Mouse (Mus musculus): Measurements from ENCODE around the gene Klkb1. TPM values are rescaled to one million over a fixed set of nuclear protein-coding genes. Genes with fewer than 3 reads are reported as not detected.
A peak's percentile ranks its signal among the peaks of the same experiment; 100 is the strongest.

The Klkb1 gene
- polyA plus RNA-seq, 1 experiment from 2014 or later = 0.02 TPM

GRCm38 (mm10) chr8:45267611-45268391 is 26.9 kb downstream of the Klkb1 start:
- no peaks in the 10 kb centered on the region for H3K36me3 ChIP-seq (ENCODE audit: control insufficient read depth, insufficient read depth, low read length)
- no peaks in the 10 kb centered on the region for H3K27me3 ChIP-seq (ENCODE audit: control insufficient read depth, insufficient read depth, low read length)
- H3K27ac ChIP-seq (replicated peaks) = no peak overlapping the region
- 52% methylated on average over 4 of the region's 4 CpGs for WGBS
- no peak overlapping the region for H3K4me2 ChIP-seq (replicated peaks; ENCODE audit: low read depth)
- no peak for ATAC-seq (ENCODE audit: low FRiP score, low TSS enrichment)
- TF ChIP-seq EP300 (optimal IDR thresholded peaks at IDR 0.05) (no peak), CTCF (IDR thresholded peaks at IDR 0.05; ENCODE audit: low read depth) (no peak)
- no peaks in the 10 kb centered on the region for H3K9me3 ChIP-seq (ENCODE audit: control insufficient read depth, low read length)
- no peak overlapping the region for H3K4me3 ChIP-seq (ENCODE audit: low read depth, low read length)
- no peak overlapping the region for H3K9ac ChIP-seq (ENCODE audit: low read length)
- DNase-seq (ENCODE audit: low spot score) = peak; percentile 25
- H3K4me1 ChIP-seq (replicated peaks; ENCODE audit: control insufficient read depth, insufficient read depth) = no peaks in the 10 kb centered on the region

DNA sequence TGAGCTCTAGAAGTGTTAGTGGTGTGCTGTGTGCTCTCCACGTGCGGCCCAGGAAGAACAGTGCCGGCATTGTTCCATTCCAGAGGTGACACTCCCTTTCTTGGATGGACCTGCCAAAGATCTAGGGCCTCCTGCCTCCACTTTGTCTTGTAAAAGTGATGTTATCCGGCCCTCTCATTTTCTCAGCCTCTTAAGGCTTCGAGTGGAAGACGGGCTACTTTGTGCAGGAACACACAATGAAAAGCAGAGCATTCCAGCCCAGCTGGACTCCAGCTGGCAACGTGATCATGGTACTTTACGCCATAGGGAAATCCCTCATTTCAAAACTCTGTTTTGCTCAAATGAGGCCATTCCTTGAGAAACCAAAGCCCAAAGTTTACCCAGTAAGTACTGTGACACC is 27.7 kb downstream of the Klkb1 start:
- Histone ChIP-seq H3K27ac (replicated peaks) (no peak overlapping the region), H3K4me1 (replicated peaks; ENCODE audit: control insufficient read depth, insufficient read depth) (no peaks in the 10 kb centered on the region), H3K27me3 (ENCODE audit: control insufficient read depth, insufficient read depth, low read length) (no peaks in the 10 kb centered on the region), H3K4me3 (ENCODE audit: low read depth, low read length) (no peak overlapping the region), H3K9me3 (ENCODE audit: control insufficient read depth, low read length) (no peaks in the 10 kb centered on the region), H3K9ac (ENCODE audit: low read length) (no peak overlapping the region), H3K4me2 (replicated peaks; ENCODE audit: low read depth) (no peak overlapping the region), H3K36me3 (ENCODE audit: control insufficient read depth, insufficient read depth, low read length) (no peaks in the 10 kb centered on the region)
- ATAC-seq (ENCODE audit: low FRiP score, low TSS enrichment) = no peak
- no peak for TF ChIP-seq CTCF (IDR thresholded peaks at IDR 0.05; ENCODE audit: low read depth)
- no peak for TF ChIP-seq EP300 (optimal IDR thresholded peaks at IDR 0.05)
- DNase-seq (ENCODE audit: low spot score) = no peak
- 35% methylated on average over 8 of the region's 8 CpGs for WGBS

DNA sequence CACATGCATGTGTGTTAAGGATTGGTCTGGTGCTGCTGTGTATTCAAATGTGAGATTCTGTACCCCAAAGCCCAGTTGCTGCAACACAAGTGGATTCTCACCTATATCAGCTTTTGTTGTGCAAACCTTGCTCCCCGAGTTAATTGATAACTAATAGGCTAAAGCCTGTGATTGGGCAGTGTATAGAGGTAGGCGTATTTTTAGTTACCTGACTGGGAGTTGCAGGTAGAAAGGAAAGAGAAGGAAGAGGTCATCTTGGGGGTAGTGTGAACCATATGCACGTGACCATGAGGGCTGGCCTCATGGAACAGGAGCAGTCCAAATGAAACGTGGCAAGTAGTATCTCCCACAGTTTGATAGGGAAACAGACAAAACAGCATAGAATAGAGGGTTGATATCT is 29.7 kb downstream of the Klkb1 start:
- Histone ChIP-seq H3K9ac (ENCODE audit: low read length) (no peak overlapping the region), H3K36me3 (ENCODE audit: control insufficient read depth, insufficient read depth, low read length) (no peaks in the 10 kb centered on the region), H3K27me3 (ENCODE audit: control insufficient read depth, insufficient read depth, low read length) (no peaks in the 10 kb centered on the region), H3K27ac (replicated peaks) (no peak overlapping the region), H3K9me3 (ENCODE audit: control insufficient read depth, low read length) (no peaks in the 10 kb centered on the region), H3K4me3 (ENCODE audit: low read depth, low read length) (no peak overlapping the region), H3K4me2 (replicated peaks; ENCODE audit: low read depth) (no peak overlapping the region), H3K4me1 (replicated peaks; ENCODE audit: control insufficient read depth, insufficient read depth) (no peaks in the 10 kb centered on the region)
- peak; percentile 41 for DNase-seq (ENCODE audit: low spot score)
- no peak for TF ChIP-seq CTCF (IDR thresholded peaks at IDR 0.05; ENCODE audit: low read depth)
- no peak for TF ChIP-seq EP300 (optimal IDR thresholded peaks at IDR 0.05)
- ATAC-seq (ENCODE audit: low FRiP score, low TSS enrichment) = peak; percentile 91
- WGBS = 70% methylated on average over 4 of the region's 4 CpGs

GRCm38 (mm10) chr8:45262851-45263250 is 31.8 kb downstream of the Klkb1 start:
- no peak for DNase-seq (ENCODE audit: low spot score)
- Histone ChIP-seq H3K9me3 (ENCODE audit: control insufficient read depth, low read length) (no peaks in the 10 kb centered on the region), H3K4me2 (replicated peaks; ENCODE audit: low read depth) (no peak overlapping the region), H3K4me1 (replicated peaks; ENCODE audit: control insufficient read depth, insufficient read depth) (no peaks in the 10 kb centered on the region), H3K36me3 (ENCODE audit: control insufficient read depth, insufficient read depth, low read length) (no peaks in the 10 kb centered on the region), H3K27ac (replicated peaks) (no peak overlapping the region), H3K9ac (ENCODE audit: low read length) (no peak overlapping the region), H3K4me3 (ENCODE audit: low read depth, low read length) (no peak overlapping the region), H3K27me3 (ENCODE audit: control insufficient read depth, insufficient read depth, low read length) (no peaks in the 10 kb centered on the region)
- ATAC-seq (ENCODE audit: low FRiP score, low TSS enrichment) = no peak
- WGBS = 84% methylated on average over 3 of the region's 3 CpGs
- TF ChIP-seq CTCF (IDR thresholded peaks at IDR 0.05; ENCODE audit: low read depth) (no peak), EP300 (optimal IDR thresholded peaks at IDR 0.05) (no peak)

GRCm38 (mm10) chr8:45261920-45262319 is 32.7 kb downstream of the Klkb1 start, which contains the start of gene F11:
Gene F11 (minus strand): TSS chr8:45262031.
- WGBS = 52% methylated on average over 10 of the region's 10 CpGs

DNA sequence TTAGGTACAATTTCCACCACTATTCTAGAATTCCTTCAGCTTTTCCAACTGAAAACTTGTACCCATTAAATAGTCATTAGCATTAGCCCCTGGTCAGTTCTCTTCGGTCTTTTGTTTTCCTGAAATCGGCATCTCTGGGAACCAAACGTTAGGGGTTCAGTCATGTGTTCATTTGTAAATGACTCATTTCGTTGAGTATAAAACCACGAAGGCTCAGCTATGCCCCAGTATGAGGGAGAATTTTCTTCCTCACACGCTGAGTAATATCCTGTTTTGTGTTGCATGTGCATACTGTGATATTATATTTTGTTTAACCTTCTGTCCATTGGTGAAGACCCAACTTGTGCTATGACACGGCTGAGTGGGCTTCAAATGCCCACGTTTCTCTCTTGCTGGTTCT is 36.2 kb downstream of the Klkb1 start:
- Histone ChIP-seq H3K9me3 (ENCODE audit: control insufficient read depth, low read length) (no peaks in the 10 kb centered on the region), H3K27ac (replicated peaks) (no peak overlapping the region), H3K4me3 (ENCODE audit: low read depth, low read length) (no peak overlapping the region), H3K27me3 (ENCODE audit: control insufficient read depth, insufficient read depth, low read length) (no peaks in the 10 kb centered on the region), H3K9ac (ENCODE audit: low read length) (no peak overlapping the region), H3K36me3 (ENCODE audit: control insufficient read depth, insufficient read depth, low read length) (no peaks in the 10 kb centered on the region), H3K4me1 (replicated peaks; ENCODE audit: control insufficient read depth, insufficient read depth) (no peaks in the 10 kb centered on the region), H3K4me2 (replicated peaks; ENCODE audit: low read depth) (no peak overlapping the region)
- DNase-seq (ENCODE audit: low spot score) = no peak
- TF ChIP-seq EP300 (optimal IDR thresholded peaks at IDR 0.05) = no peak
- TF ChIP-seq CTCF (IDR thresholded peaks at IDR 0.05; ENCODE audit: low read depth) = no peak
- WGBS = 77% methylated on average over 8 of the region's 8 CpGs
- no peak for ATAC-seq (ENCODE audit: low FRiP score, low TSS enrichment)

More at GRCm38 (mm10) chr8:45261920-45262319, 32.7 kb downstream of the Klkb1 start, which contains the start of gene F11:
- H3K36me3 ChIP-seq (ENCODE audit: control insufficient read depth, insufficient read depth, low read length) = no peaks in the 10 kb centered on the region
- DNase-seq (ENCODE audit: low spot score) = no peak
- no peak for ATAC-seq (ENCODE audit: low FRiP score, low TSS enrichment)
- no peak within 1 kb of the TSS for H3K4me3 ChIP-seq (ENCODE audit: low read depth, low read length)
- no peak within 1 kb of the TSS for H3K27ac ChIP-seq (replicated peaks)
- no peaks in the 10 kb centered on the region for H3K27me3 ChIP-seq (ENCODE audit: control insufficient read depth, insufficient read depth, low read length)
- TF ChIP-seq EP300 (optimal IDR thresholded peaks at IDR 0.05) = no peak
- no peak for TF ChIP-seq CTCF (IDR thresholded peaks at IDR 0.05; ENCODE audit: low read depth)
- no peak within 1 kb of the TSS for H3K4me2 ChIP-seq (replicated peaks; ENCODE audit: low read depth)
- H3K9me3 ChIP-seq (ENCODE audit: control insufficient read depth, low read length) = no peaks in the 10 kb centered on the region
- no peaks in the 10 kb centered on the region for H3K4me1 ChIP-seq (replicated peaks; ENCODE audit: control insufficient read depth, insufficient read depth)
- H3K9ac ChIP-seq (ENCODE audit: low read length) = no peak within 1 kb of the TSS
